Mouse (Mus musculus): ENCODE data around the gene D430019H16Rik.

The D430019H16Rik gene

DNA sequence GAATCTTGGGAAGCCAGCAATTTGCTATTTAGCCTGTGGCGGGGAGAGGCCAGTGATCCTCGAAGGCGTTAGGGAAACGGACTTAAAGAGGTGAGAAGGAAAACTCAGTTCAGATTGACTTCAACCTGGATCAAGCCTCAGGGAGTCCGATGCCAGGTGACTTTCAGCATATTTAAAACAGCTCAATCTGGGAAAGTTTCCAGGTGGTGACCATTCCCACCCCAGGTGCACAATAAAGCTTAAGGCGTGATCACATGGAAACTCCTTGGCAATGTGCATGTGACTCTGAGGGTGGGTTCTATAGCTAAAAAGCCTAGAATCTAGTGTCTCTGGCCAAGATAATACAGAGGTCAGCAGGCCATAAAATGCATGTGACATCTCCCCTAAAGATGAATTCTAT lies 7.4 kb downstream of the D430019H16Rik start:
- Histone ChIP-seq H3K4me3 (replicated peaks; ENCODE audit: low read length) (no peak overlapping the region), H3K36me3 (ENCODE audit: insufficient read depth, low read length) (no peaks in the 10 kb centered on the region), H3K9me3 (ENCODE audit: low read length) (no peaks in the 10 kb centered on the region), H3K4me1 (replicated peaks; ENCODE audit: low read depth, low read length) (peaks cover 10% of the 10 kb centered on the region), H3K27me3 (ENCODE audit: insufficient read depth, low read length) (peaks cover 25% of the 10 kb centered on the region)
- TF ChIP-seq NANOG (IDR thresholded peaks at IDR 0.05; ENCODE audit: borderline replicate concordance, low read length) (no peak), POU5F1 (IDR thresholded peaks at IDR 0.05; ENCODE audit: borderline replicate concordance, low read length) (no peak), CTCF (conservative IDR thresholded peaks at IDR 0.05; ENCODE audit: low read length) (no peak)

DNA sequence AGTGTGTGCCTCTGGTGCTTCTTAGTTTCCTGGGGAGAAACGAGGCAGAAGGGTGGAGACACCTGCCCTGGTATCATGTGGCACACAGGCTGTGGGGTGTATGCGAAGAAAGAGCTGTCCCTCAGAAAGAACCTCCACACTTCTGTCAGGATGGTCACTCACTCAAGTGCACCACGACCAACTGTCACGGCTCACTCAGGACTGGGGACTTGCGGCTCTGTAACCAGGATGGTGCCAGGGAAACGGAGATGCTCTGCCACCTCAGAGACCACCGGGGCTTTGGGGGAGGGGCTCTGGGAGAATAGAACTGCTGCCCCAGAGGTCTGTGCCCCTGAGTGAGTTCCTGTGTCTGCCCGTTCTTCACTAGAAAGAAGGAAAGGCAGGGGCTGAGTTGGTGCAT lies 15.4 kb downstream of the D430019H16Rik start:
- TF ChIP-seq NANOG (IDR thresholded peaks at IDR 0.05; ENCODE audit: borderline replicate concordance, low read length) (no peak), CTCF (conservative IDR thresholded peaks at IDR 0.05; ENCODE audit: low read length) (no peak), POU5F1 (IDR thresholded peaks at IDR 0.05; ENCODE audit: borderline replicate concordance, low read length) (no peak)

DNA sequence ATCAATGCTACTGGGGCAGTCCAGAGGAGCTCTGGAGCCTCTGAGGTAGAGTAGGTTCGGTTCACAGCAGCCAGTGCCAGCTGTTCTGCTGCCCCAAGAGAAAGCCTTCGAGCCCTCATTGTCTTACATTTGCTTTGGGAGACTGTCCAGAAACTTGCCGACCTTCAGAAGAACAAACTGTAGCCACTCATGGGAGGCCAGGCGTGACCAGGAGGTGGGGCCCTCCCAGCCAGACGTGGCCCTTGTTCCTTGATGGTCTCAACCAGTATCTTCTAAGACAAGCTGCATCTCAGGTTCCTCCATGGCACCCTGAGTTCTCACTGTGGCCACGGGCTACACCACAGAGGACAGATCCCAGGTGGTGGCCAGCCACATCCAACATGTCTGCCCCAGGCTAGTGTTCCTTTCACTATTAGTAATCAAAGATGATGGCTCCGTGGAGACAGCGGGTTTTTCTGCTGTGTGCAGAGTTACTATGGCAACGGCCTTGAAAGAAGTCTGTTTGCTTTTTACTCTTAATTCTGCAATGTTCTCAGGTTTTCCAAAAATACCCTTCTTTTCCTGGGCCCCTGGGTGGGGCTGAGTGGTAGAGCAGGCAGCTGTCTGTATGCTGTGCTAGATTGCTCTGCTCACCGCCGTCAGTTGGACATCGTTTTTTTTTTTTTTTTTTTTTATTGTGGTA lies 21.7 kb downstream of the D430019H16Rik start:
- Histone ChIP-seq H3K9me3 (ENCODE audit: low read length) (no peaks in the 10 kb centered on the region), H3K27me3 (ENCODE audit: insufficient read depth, low read length) (0 out of 2 replicates have a peak, but pooled peaks cover 8% of the 10 kb centered on the region), H3K4me3 (replicated peaks; ENCODE audit: low read length) (no peak overlapping the region), H3K4me1 (replicated peaks; ENCODE audit: low read depth, low read length) (peaks cover 17% of the 10 kb centered on the region), H3K36me3 (ENCODE audit: insufficient read depth, low read length) (no peaks in the 10 kb centered on the region)
- TF ChIP-seq NANOG (IDR thresholded peaks at IDR 0.05; ENCODE audit: borderline replicate concordance, low read length) (no peak), CTCF (conservative IDR thresholded peaks at IDR 0.05; ENCODE audit: low read length) (no peak)

More for the DNA sequence above, 15.4 kb downstream of the D430019H16Rik start:
- Histone ChIP-seq H3K27me3 (ENCODE audit: insufficient read depth, low read length) (peaks cover 31% of the 10 kb centered on the region; the same call in 1 of the 2 replicates), H3K9me3 (ENCODE audit: low read length) (no peaks in the 10 kb centered on the region), H3K4me1 (replicated peaks; ENCODE audit: low read depth, low read length) (peaks cover 22% of the 10 kb centered on the region), H3K36me3 (ENCODE audit: insufficient read depth, low read length) (no peaks in the 10 kb centered on the region), H3K4me3 (replicated peaks; ENCODE audit: low read length) (no peak overlapping the region)

DNA sequence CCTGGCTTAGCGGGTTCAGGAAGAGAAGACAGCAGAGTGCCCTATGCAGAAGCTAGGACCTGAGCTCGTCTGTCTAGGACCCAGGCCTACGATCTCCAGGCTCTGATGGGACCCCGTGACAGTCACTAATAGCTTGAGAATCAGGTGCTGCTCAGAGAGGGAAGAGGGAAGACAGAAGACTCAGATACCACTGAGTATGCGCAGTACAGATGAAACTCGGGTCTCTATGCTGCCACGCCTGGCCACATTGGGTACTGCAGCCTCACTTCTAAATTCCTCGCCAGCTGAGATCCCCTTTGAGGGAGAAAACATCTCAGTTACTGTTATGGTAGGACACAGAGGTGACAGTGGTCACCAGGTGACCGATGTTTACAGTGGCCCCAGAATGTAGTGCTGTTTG lies 22.8 kb downstream of the D430019H16Rik start:
- 0 out of 2 replicates have a peak, but pooled peaks cover 5% of the 10 kb centered on the region for H3K27me3 ChIP-seq (ENCODE audit: insufficient read depth, low read length)
- H3K4me1 ChIP-seq (replicated peaks; ENCODE audit: low read depth, low read length): peaks cover 17% of the 10 kb centered on the region
- TF ChIP-seq NANOG (IDR thresholded peaks at IDR 0.05; ENCODE audit: borderline replicate concordance, low read length) (no peak), CTCF (conservative IDR thresholded peaks at IDR 0.05; ENCODE audit: low read length) (peak; percentile 89)
- no peaks in the 10 kb centered on the region for H3K9me3 ChIP-seq (ENCODE audit: low read length)
- H3K36me3 ChIP-seq (ENCODE audit: insufficient read depth, low read length): no peaks in the 10 kb centered on the region
- H3K4me3 ChIP-seq (replicated peaks; ENCODE audit: low read length): no peak overlapping the region

DNA sequence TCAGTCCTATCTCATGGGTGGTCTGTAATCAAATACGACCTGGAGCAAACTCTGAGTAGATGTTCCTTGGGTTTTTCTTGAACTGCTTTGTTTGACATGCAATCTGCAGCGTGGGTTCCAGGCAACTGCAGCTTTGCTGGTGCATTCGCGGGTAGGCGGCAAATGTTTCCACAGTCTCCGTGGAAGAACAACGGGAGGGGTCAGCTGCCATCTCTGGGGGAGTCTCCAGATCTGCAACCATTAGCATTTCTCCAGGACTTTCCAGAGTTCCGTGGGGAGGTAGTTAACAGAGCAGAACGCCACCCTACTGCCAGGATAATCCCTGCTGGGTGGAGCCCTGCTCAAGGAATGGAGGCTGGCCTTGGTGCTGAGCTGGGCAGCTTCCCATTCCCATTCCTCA lies 23.3 kb downstream of the D430019H16Rik start:
- Histone ChIP-seq H3K27me3 (ENCODE audit: insufficient read depth, low read length) (0 out of 2 replicates have a peak, but pooled peaks cover 5% of the 10 kb centered on the region), H3K4me1 (replicated peaks; ENCODE audit: low read depth, low read length) (peaks cover 17% of the 10 kb centered on the region), H3K9me3 (ENCODE audit: low read length) (no peaks in the 10 kb centered on the region), H3K36me3 (ENCODE audit: insufficient read depth, low read length) (no peaks in the 10 kb centered on the region), H3K4me3 (replicated peaks; ENCODE audit: low read length) (no peak overlapping the region)
- TF ChIP-seq NANOG (IDR thresholded peaks at IDR 0.05; ENCODE audit: borderline replicate concordance, low read length) (no peak), CTCF (conservative IDR thresholded peaks at IDR 0.05; ENCODE audit: low read length) (no peak), POU5F1 (IDR thresholded peaks at IDR 0.05; ENCODE audit: borderline replicate concordance, low read length) (no peak)

- TF ChIP-seq POU5F1 (IDR thresholded peaks at IDR 0.05; ENCODE audit: borderline replicate concordance, low read length) (no peak), CTCF (conservative IDR thresholded peaks at IDR 0.05; ENCODE audit: low read length) (peak; percentile 96)
- Histone ChIP-seq H3K4me1 (replicated peaks; ENCODE audit: low read depth, low read length) (no peaks in the 10 kb centered on the region), H3K36me3 (ENCODE audit: insufficient read depth, low read length) (no peaks in the 10 kb centered on the region), H3K4me3 (replicated peaks; ENCODE audit: low read length) (no peak overlapping the region), H3K9me3 (ENCODE audit: low read length) (no peaks in the 10 kb centered on the region), H3K27me3 (ENCODE audit: insufficient read depth, low read length) (peaks cover 3% of the 10 kb centered on the region; the same call in 1 of the 2 replicates)
These were observed 29.8 kb downstream of the D430019H16Rik start for GRCm38 (mm10) chr12:105483503-105483902.

DNA sequence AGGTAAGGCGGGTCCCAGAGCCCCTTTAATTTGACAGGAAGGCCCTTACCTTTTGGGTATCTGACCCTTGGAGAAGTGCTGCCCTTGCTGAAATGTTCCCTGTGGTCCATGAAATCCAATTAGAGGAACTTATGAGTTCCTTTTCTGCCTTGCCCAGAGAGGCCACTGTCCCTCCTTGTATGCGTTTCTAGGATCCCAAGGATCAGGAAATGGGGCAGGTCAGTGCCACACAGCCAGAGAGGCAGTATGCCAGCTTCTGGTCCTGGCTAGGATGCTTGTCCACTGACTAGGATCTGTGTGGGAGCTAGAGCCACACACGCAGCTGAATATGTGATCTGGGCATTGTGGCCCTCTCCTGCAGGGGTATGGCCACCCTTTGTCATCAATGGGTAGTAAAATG lies 36.6 kb downstream of the D430019H16Rik start:
- no peak for TF ChIP-seq CTCF (conservative IDR thresholded peaks at IDR 0.05; ENCODE audit: low read length)
- Histone ChIP-seq H3K4me3 (replicated peaks; ENCODE audit: low read length) (no peak overlapping the region), H3K4me1 (replicated peaks; ENCODE audit: low read depth, low read length) (no peaks in the 10 kb centered on the region; the same call in 1 of the 2 replicates), H3K27me3 (ENCODE audit: insufficient read depth, low read length) (peaks cover 42% of the 10 kb centered on the region), H3K36me3 (ENCODE audit: insufficient read depth, low read length) (no peaks in the 10 kb centered on the region), H3K9me3 (ENCODE audit: low read length) (no peaks in the 10 kb centered on the region)

DNA sequence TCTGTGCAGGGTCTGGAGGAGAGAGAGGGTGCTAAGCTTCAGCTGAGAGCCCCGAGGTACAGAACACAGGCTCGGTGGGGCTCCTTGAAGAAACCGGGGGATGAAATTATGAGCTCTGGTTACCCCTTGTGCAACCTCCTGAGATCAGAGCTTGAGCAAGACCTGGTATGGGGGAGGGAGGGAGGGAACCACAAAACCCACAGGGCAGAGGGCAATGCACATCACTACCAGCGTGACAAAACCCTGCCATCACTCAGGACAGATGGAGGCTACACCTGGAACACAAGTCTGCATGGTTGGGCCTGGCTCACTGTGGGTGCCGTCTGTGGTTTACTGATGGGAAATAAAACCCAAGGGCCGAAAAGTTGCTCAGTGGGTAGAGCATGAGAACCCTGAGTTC lies 37.1 kb downstream of the D430019H16Rik start:
- peaks cover 42% of the 10 kb centered on the region for H3K27me3 ChIP-seq (ENCODE audit: insufficient read depth, low read length)
- no peaks in the 10 kb centered on the region for H3K9me3 ChIP-seq (ENCODE audit: low read length)
- TF ChIP-seq POU5F1 (IDR thresholded peaks at IDR 0.05; ENCODE audit: borderline replicate concordance, low read length): no peak
- no peak for TF ChIP-seq NANOG (IDR thresholded peaks at IDR 0.05; ENCODE audit: borderline replicate concordance, low read length)
- no peak for TF ChIP-seq CTCF (conservative IDR thresholded peaks at IDR 0.05; ENCODE audit: low read length)
- H3K36me3 ChIP-seq (ENCODE audit: insufficient read depth, low read length): no peaks in the 10 kb centered on the region
- no peaks in the 10 kb centered on the region; the same call in 1 of the 2 replicates for H3K4me1 ChIP-seq (replicated peaks; ENCODE audit: low read depth, low read length)
- no peak overlapping the region for H3K4me3 ChIP-seq (replicated peaks; ENCODE audit: low read length)

DNA sequence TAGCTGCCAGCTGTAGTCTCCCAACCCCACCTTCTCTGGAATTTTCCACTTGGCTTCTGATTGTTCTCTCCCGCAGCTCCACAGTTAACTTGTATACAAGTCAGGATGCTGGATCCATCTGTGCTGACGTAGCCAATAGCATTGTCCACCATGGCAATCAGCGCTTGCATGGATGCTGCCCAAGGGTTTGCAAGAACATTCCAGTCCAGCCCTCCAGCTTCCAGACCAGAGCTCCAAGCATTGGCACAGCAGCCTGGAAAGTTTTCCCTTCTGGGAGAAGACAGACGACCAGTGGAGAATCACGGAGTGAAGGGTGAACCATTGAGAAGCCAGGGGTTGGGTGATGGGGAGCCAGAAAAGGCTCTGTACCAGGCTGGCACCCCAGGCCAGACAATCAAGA lies 41.1 kb downstream of the D430019H16Rik start:
- H3K4me3 ChIP-seq (replicated peaks; ENCODE audit: low read length): no peak overlapping the region
- H3K36me3 ChIP-seq (ENCODE audit: insufficient read depth, low read length): no peaks in the 10 kb centered on the region
- no peaks in the 10 kb centered on the region for H3K4me1 ChIP-seq (replicated peaks; ENCODE audit: low read depth, low read length)
- TF ChIP-seq POU5F1 (IDR thresholded peaks at IDR 0.05; ENCODE audit: borderline replicate concordance, low read length): no peak
- no peak for TF ChIP-seq NANOG (IDR thresholded peaks at IDR 0.05; ENCODE audit: borderline replicate concordance, low read length)
- no peak for TF ChIP-seq CTCF (conservative IDR thresholded peaks at IDR 0.05; ENCODE audit: low read length)
- H3K27me3 ChIP-seq (ENCODE audit: insufficient read depth, low read length): peaks cover 61% of the 10 kb centered on the region
- no peaks in the 10 kb centered on the region for H3K9me3 ChIP-seq (ENCODE audit: low read length)
